In the genomic region with DNA sequence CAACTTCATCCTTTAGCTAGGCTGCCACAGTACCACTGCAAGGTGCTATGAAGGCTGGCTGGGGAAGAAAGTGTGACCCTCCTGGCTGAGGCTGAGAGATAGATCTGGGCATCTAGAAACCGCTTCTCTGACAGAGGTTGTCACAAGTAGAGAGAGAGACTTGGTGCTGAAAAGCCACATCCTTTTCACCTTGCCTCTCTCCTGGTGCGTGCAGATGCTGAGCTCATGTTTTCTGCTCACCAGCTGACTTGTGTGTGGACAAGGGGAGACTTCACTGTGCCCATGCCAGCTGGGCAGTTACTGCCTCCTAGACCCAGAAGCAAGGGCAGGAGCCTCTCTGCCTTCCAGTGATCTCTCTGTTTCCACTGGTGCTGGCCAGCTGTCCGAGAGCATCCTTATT, we compare ENCODE assay signal across 10 mouse cellular contexts. TPM values are rescaled to one million over a fixed set of nuclear protein-coding genes. Genes with fewer than 3 reads are reported as not detected.
DNase-seq lines count a peak whose midpoint lies in the region; ATAC-seq and TF ChIP-seq lines count a peak whose summit lies in the region.
"Had no signal": no experiment of that assay in that cellular context is flagged by ENCODE, and none has a peak within 500 bp of the region (broad histone marks: within the 10 kb centered on the region; RNA-seq: fewer than 3 reads in every experiment).

No protein-coding gene starts in this region.

- peak overlapping the region in 1 of 2 experiments; percentile 15; a peak in 2 of 4 replicates for H3K27ac ChIP-seq in heart, embryonic 14.5 days (replicated peaks in 1 of 2; ENCODE audit: control insufficient read depth in 1 of 2, insufficient read depth in 1 of 2, low read depth in 2 of 2, low read length in 2 of 2)
- peak overlapping the region; percentile 17; the same call in 1 of the 2 replicates for H3K27ac ChIP-seq in CH12.LX (ENCODE audit: insufficient read depth, low read depth)
- H3K27ac ChIP-seq in hindbrain, postnatal 0 days: no peak overlapping the region
- H3K27ac ChIP-seq in neural tube, embryonic 12.5 days: no peak overlapping the region

- H3K4me2 ChIP-seq in heart, embryonic 14.5 days (ENCODE audit: low read length): peak overlapping the region; percentile 90
- peak overlapping the region; percentile 72 for H3K4me2 ChIP-seq in CH12.LX (ENCODE audit: insufficient read depth, low read depth, poor library complexity, severe bottlenecking)
- H3K4me2 ChIP-seq in hindbrain, postnatal 0 days (ENCODE audit: low read depth, low read length): peak overlapping the region; percentile 96
- peak overlapping the region; percentile 91 for H3K4me2 ChIP-seq in neural tube, embryonic 12.5 days (replicated peaks)

- dilution Hi-C loops in CH12.LX (cut with MboI; ENCODE audit: extremely low pct_ligation_motif_present, extremely low pct_unique_long_range_greater_than_20kb, low sequenced_read_pairs): no loop called here

- no peak; the same call in 1 of the 2 replicates for TF ChIP-seq EP300 in CH12.LX (IDR thresholded peaks at IDR 0.05; ENCODE audit: low read length)

- ATAC-seq in heart, embryonic 14.5 days (ENCODE audit: insufficient number of reproducible peaks, insufficient read depth, low FRiP score, low read depth): no peak
- no peak for ATAC-seq in hindbrain, postnatal 0 days
- ATAC-seq in neural tube, embryonic 12.5 days (ENCODE audit: low FRiP score, low read depth): no peak
- no peak for ATAC-seq in cerebellum, adult (ENCODE audit: insufficient number of reproducible peaks, low FRiP score, low TSS enrichment)

- H3K36me3 ChIP-seq in heart, embryonic 14.5 days (ENCODE audit: control insufficient read depth, insufficient read depth, low read length): peaks cover 27% of the 10 kb centered on the region; the same call in 1 of the 2 replicates
- H3K36me3 ChIP-seq in CH12.LX (replicated peaks in 1 of 2; ENCODE audit: control insufficient read depth in 1 of 2, insufficient read depth in 1 of 2, low read length in 1 of 2): peaks cover 28 to 55% of the 10 kb centered on the region in 2 experiments
- H3K36me3 ChIP-seq in hindbrain, postnatal 0 days (ENCODE audit: insufficient read depth, low read length): no peaks in the 10 kb centered on the region
- H3K36me3 ChIP-seq in neural tube, embryonic 12.5 days: no peaks in the 10 kb centered on the region

- peaks cover 28 to 65% of the 10 kb centered on the region in 2 experiments for H3K4me1 ChIP-seq in heart, embryonic 14.5 days (ENCODE audit: control insufficient read depth in 2 of 2, insufficient read depth in 2 of 2, low read length in 2 of 2)
- H3K4me1 ChIP-seq in CH12.LX (ENCODE audit: control insufficient read depth in 1 of 2, insufficient read depth in 2 of 2): peaks cover 36 to 64% of the 10 kb centered on the region in 2 experiments
- H3K4me1 ChIP-seq in hindbrain, postnatal 0 days (ENCODE audit: insufficient read depth, low read length): peaks cover 11% of the 10 kb centered on the region
- peaks cover 55% of the 10 kb centered on the region for H3K4me1 ChIP-seq in neural tube, embryonic 12.5 days

- TF ChIP-seq POLR2A in CH12.LX (IDR thresholded peaks at IDR 0.05; ENCODE audit: low read depth, low read length): no peak

- no peaks in the 10 kb centered on the region for H3K27me3 ChIP-seq in heart, embryonic 14.5 days (ENCODE audit: control insufficient read depth, insufficient read depth, low read length)
- no peaks in the 10 kb centered on the region for H3K27me3 ChIP-seq in CH12.LX (replicated peaks)
- no peaks in the 10 kb centered on the region for H3K27me3 ChIP-seq in hindbrain, postnatal 0 days (ENCODE audit: insufficient read depth, low read length)
- no peaks in the 10 kb centered on the region for H3K27me3 ChIP-seq in neural tube, embryonic 12.5 days (replicated peaks)

- no peak for TF ChIP-seq CTCF in CH12.LX (conservative IDR thresholded peaks at IDR 0.05 in 1 of 2, IDR thresholded peaks at IDR 0.05 in 1 of 2; ENCODE audit: low read depth in 2 of 2, low read length in 2 of 2)
- no peak for TF ChIP-seq CTCF in hindbrain, postnatal 0 days (IDR thresholded peaks at IDR 0.05; ENCODE audit: low read depth)

- in situ Hi-C loops in CH12.LX (cut with MboI; ENCODE audit: low pct_ligation_motif_present, low pct_unique_long_range_greater_than_20kb, low sequenced_read_pairs): no loop called here

- H3K9me3 ChIP-seq in heart, embryonic 14.5 days (ENCODE audit: control insufficient read depth, low read length): no peaks in the 10 kb centered on the region
- H3K9me3 ChIP-seq in CH12.LX (replicated peaks; ENCODE audit: low read length): no peaks in the 10 kb centered on the region
- H3K9me3 ChIP-seq in hindbrain, postnatal 0 days (ENCODE audit: low read length): no peaks in the 10 kb centered on the region
- H3K9me3 ChIP-seq in neural tube, embryonic 12.5 days: no peaks in the 10 kb centered on the region

- H3K9ac ChIP-seq in heart, embryonic 14.5 days (ENCODE audit: low read length): peak overlapping the region; percentile 100; the same call in 1 of the 2 replicates
- H3K9ac ChIP-seq in CH12.LX (ENCODE audit: insufficient read depth, low read depth): peak overlapping the region; percentile 96
- H3K9ac ChIP-seq in hindbrain, postnatal 0 days (replicated peaks; ENCODE audit: low read length): no peak overlapping the region
- 0 out of 2 replicates have a peak overlapping the region, but pooled peaks have one; percentile 17 for H3K9ac ChIP-seq in neural tube, embryonic 12.5 days

- H3K4me3 ChIP-seq in heart, embryonic 14.5 days (ENCODE audit: control insufficient read depth in 1 of 2, insufficient read depth in 1 of 2, low read depth in 1 of 2, low read length in 2 of 2): peak overlapping the region in 1 of 2 experiments; percentile 88; a peak in 2 of 4 replicates
- H3K4me3 ChIP-seq in CH12.LX (replicated peaks in 1 of 3; ENCODE audit: low read depth in 2 of 3, low read length in 2 of 3, poor library complexity in 1 of 3): peak overlapping the region; percentile 74 to 96 (median 83)
- no peak overlapping the region; the same call in 1 of the 2 replicates for H3K4me3 ChIP-seq in hindbrain, postnatal 0 days (ENCODE audit: low read length)
- 0 out of 2 replicates have a peak overlapping the region, but pooled peaks have one; percentile 11 for H3K4me3 ChIP-seq in neural tube, embryonic 12.5 days

- DNase-seq in heart, adult 8-10 months (ENCODE audit: low spot score): no peak
- DNase-seq in CH12.LX (ENCODE audit: extremely low read depth): no peak
- DNase-seq in hindbrain, postnatal 0 days (ENCODE audit: low spot score): no peak
- no peak for DNase-seq in urinary bladder, adult 18-20 months (ENCODE audit: low spot score in 2 of 2)
- DNase-seq in embryo, embryonic 11 days: no peak
- DNase-seq: cerebellum, adult 9-10 months; right cerebral cortex, postnatal 14 days had no signal

- WGBS in heart, embryonic 14.5 days: 57% methylated on average over 3 of the region's 3 CpGs
- 65% methylated on average over 3 of the region's 3 CpGs for WGBS in hindbrain, postnatal 0 days
- 80% methylated on average over 3 of the region's 3 CpGs for WGBS in neural tube, embryonic 12.5 days

- H3K79me2 ChIP-seq in CH12.LX (replicated peaks; ENCODE audit: control insufficient read depth, extremely low read depth, insufficient read depth, poor library complexity, severe bottlenecking): peaks cover 82% of the 10 kb centered on the region

- TF ChIP-seq RAD21 in CH12.LX (IDR thresholded peaks at IDR 0.05; ENCODE audit: low read depth, low read length): no peak

TF ChIP-seq in CH12.LX, 34 proteins besides CTCF, POLR2A, EP300 and RAD21:
- TF ChIP-seq NRF1 (IDR thresholded peaks at IDR 0.05; ENCODE audit: low read depth, low read length): no peak
- TF ChIP-seq ETS1 (conservative IDR thresholded peaks at IDR 0.05; ENCODE audit: low read depth, low read length): peak; percentile 42; the same call in 1 of the 2 replicates
- no peak for TF ChIP-seq ZC3H11A (IDR thresholded peaks at IDR 0.05; ENCODE audit: low read depth, low read length)
- 0 out of 2 replicates have a peak, but pooled peaks have one; percentile 21 for TF ChIP-seq TCF12 (IDR thresholded peaks at IDR 0.05; ENCODE audit: low read depth, low read length)
- peak; percentile 31; the same call in 1 of the 2 replicates for TF ChIP-seq BHLHE40 (IDR thresholded peaks at IDR 0.05; ENCODE audit: low read depth, low read length)

RNA-seq across cellular contexts. Expression of gene Heg1, which starts 3.6 kb away (rescaled TPM):
- 40.5 and 40.9 TPM in 2 replicates for polyA plus RNA-seq in heart, embryonic 14.5 days (2014; fragmentation: Nextera tagmentation; extraction: Ambion mirVana)
- total RNA-seq in heart, adult 8-10 months (2022): 100 to 1,000 TPM; 122 to 159 (median 140) TPM
- total RNA-seq in CH12.LX (2012; rRNA removed) (52.3 and 77.1 TPM in 2 replicates), CH12.LX (2014; rRNA removed) (33.5 and 40.8 TPM in 2 replicates)
- 49.2 and 67.2 TPM in 2 replicates for polyA plus RNA-seq in CH12.LX (2012; ENCODE audit: insufficient read length, low read depth)
- 22.8 and 30.4 TPM in 2 replicates for total RNA-seq in hindbrain, postnatal 0 days (2014; rRNA removed)
- 7.2 and 8.1 TPM in 2 replicates for polyA plus RNA-seq in hindbrain, postnatal 0 days (2015; fragmentation: Nextera tagmentation; extraction: Ambion mirVana)
- polyA plus RNA-seq in neural tube, embryonic 12.5 days (2016; fragmentation: Nextera tagmentation; extraction: Ambion mirVana): 19.9 TPM in 2 replicates
